27 mouse cellular contexts compared by ENCODE assay signal in the genomic region with DNA sequence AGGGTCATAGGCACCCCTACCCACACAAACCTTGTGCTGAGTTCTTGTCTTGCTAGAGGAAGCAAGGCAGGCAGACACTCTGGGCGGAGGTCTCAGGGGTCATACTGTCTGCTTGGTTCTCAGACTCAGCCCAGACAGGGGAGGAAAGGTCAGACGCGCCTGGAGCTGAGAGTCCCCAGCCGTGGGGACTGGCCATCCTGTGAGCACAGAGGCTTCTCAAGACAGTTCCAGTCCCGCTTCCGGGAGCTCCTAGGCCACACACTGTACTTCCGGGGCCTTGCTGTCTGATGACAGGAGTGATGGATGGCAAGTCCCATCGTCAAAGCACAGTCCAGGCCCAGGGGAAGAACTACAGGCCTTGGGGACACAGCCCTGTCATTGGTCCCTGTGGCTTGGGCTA. TPM values are rescaled to one million over a fixed set of nuclear protein-coding genes. Genes with fewer than 3 reads are reported as not detected.
DNase-seq lines count a peak whose midpoint lies in the region; ATAC-seq lines count a peak whose summit lies in the region.
"Had no signal": no experiment of that assay in that cellular context is flagged by ENCODE, and none has a peak within 500 bp of the region (broad histone marks: within the 10 kb centered on the region; RNA-seq: fewer than 3 reads in every experiment).

No protein-coding gene starts in this region.

- ATAC-seq in heart, embryonic 11.5 days (replicated peaks; ENCODE audit: insufficient number of reproducible peaks, low FRiP score, low TSS enrichment), result no peak
- no peak for ATAC-seq in kidney, embryonic 15.5 days (replicated peaks; ENCODE audit: low FRiP score)
- ATAC-seq: CD4-positive, CD25-positive, alpha-beta regulatory T cell, adult 4 months; forebrain, embryonic 14.5 days; forebrain, embryonic 16.5 days had no signal

- no peaks in the 10 kb centered on the region for H3K36me3 ChIP-seq in heart, embryonic 11.5 days (ENCODE audit: control insufficient read depth, insufficient read depth, low read length)
- H3K36me3 ChIP-seq in kidney, embryonic 15.5 days, result no peaks in the 10 kb centered on the region
- H3K36me3 ChIP-seq in limb, embryonic 10.5 days, result no peaks in the 10 kb centered on the region
- H3K36me3 ChIP-seq: embryonic facial prominence, embryonic 13.5 days; embryonic facial prominence, embryonic 15.5 days; forebrain, embryonic 10.5 days; forebrain, embryonic 12.5 days; G1E had no signal

- H3K4me3 ChIP-seq in heart, embryonic 11.5 days (ENCODE audit: low read depth, low read length), result no peak overlapping the region
- H3K4me3 ChIP-seq in kidney, embryonic 15.5 days (replicated peaks), result no peak overlapping the region
- H3K4me3 ChIP-seq in limb, embryonic 10.5 days, result no peak overlapping the region
- H3K4me3 ChIP-seq: embryonic facial prominence, embryonic 13.5 days; embryonic facial prominence, embryonic 15.5 days; erythroblast, embryonic 14.5 days; forebrain, embryonic 10.5 days; forebrain, embryonic 12.5 days had no signal

- no peak overlapping the region for H3K4me2 ChIP-seq in heart, embryonic 11.5 days
- no peak overlapping the region for H3K4me2 ChIP-seq in kidney, embryonic 15.5 days
- H3K4me2 ChIP-seq: embryonic facial prominence, embryonic 13.5 days; embryonic facial prominence, embryonic 15.5 days; forebrain, embryonic 12.5 days had no signal

- no peaks in the 10 kb centered on the region for H3K27me3 ChIP-seq in heart, embryonic 11.5 days (ENCODE audit: control insufficient read depth, insufficient read depth, low read length)
- H3K27me3 ChIP-seq in kidney, embryonic 15.5 days, result peaks cover 3% of the 10 kb centered on the region; the same call in 1 of the 2 replicates
- no peaks in the 10 kb centered on the region for H3K27me3 ChIP-seq in limb, embryonic 10.5 days (ENCODE audit: low read depth, poor library complexity, severe bottlenecking)
- H3K27me3 ChIP-seq: embryonic facial prominence, embryonic 15.5 days had no signal

- 56% methylated on average over 8 of the region's 8 CpGs for WGBS in heart, embryonic 11.5 days (ENCODE audit: insufficient replicate concordance)
- 55% methylated on average over 8 of the region's 8 CpGs for WGBS in kidney, embryonic 15.5 days
- WGBS in limb, embryonic 10.5 days, result 46% methylated on average over 8 of the region's 8 CpGs

- peaks cover 44% of the 10 kb centered on the region for H3K4me1 ChIP-seq in heart, embryonic 11.5 days (ENCODE audit: control insufficient read depth, insufficient read depth, low read length)
- peaks cover 91% of the 10 kb centered on the region for H3K4me1 ChIP-seq in kidney, embryonic 15.5 days
- H3K4me1 ChIP-seq in limb, embryonic 10.5 days, result peaks cover 94% of the 10 kb centered on the region

- H3K9me3 ChIP-seq in heart, embryonic 11.5 days (replicated peaks; ENCODE audit: control insufficient read depth, low read length), result no peaks in the 10 kb centered on the region
- no peaks in the 10 kb centered on the region for H3K9me3 ChIP-seq in kidney, embryonic 15.5 days (replicated peaks)
- H3K9me3 ChIP-seq in limb, embryonic 10.5 days (replicated peaks), result no peaks in the 10 kb centered on the region
- H3K9me3 ChIP-seq: embryonic facial prominence, embryonic 13.5 days; embryonic facial prominence, embryonic 15.5 days; forebrain, embryonic 10.5 days; forebrain, embryonic 12.5 days had no signal

- H3K9ac ChIP-seq in heart, embryonic 11.5 days (ENCODE audit: low read depth, low read length), result no peak overlapping the region
- no peak overlapping the region for H3K9ac ChIP-seq in kidney, embryonic 15.5 days
- H3K9ac ChIP-seq: embryonic facial prominence, embryonic 13.5 days; embryonic facial prominence, embryonic 15.5 days; forebrain, embryonic 12.5 days had no signal

- peak; percentile 93 for DNase-seq in heart, adult 11 months
- no peak for DNase-seq in heart, postnatal 4 days
- no peak for DNase-seq in heart, adult 18-20 months
- no peak for DNase-seq in kidney, postnatal 10 days
- DNase-seq in limb, embryonic 10.5 days (ENCODE audit: low spot score), result no peak
- no peak for DNase-seq in layer of hippocampus, adult 8-10 months (ENCODE audit: low spot score in 2 of 2)
- DNase-seq: adrenal gland, adult 2 months; adrenal gland, postnatal 10 days; adrenal gland, postnatal 36 days; B cell, adult 2 months; cerebellum, adult 11-12 months; cerebellum, adult 2 months; cerebellum, adult 9-10 months; cerebellum, postnatal 10 days; cerebellum, postnatal 25 days had no signal

- H3K27ac ChIP-seq in heart, embryonic 11.5 days (ENCODE audit: low read depth, low read length), result 0 out of 2 replicates have a peak overlapping the region, but pooled peaks have one; percentile 6
- H3K27ac ChIP-seq in kidney, embryonic 15.5 days, result 0 out of 2 replicates have a peak overlapping the region, but pooled peaks have one; percentile 4
- peak overlapping the region; percentile 37; the same call in 1 of the 2 replicates for H3K27ac ChIP-seq in limb, embryonic 10.5 days
- H3K27ac ChIP-seq: embryonic facial prominence, embryonic 13.5 days; embryonic facial prominence, embryonic 15.5 days; forebrain, embryonic 10.5 days; forebrain, embryonic 12.5 days had no signal

RNA-seq across cellular contexts. Expression of a gene that starts 44.8 kb away (rescaled TPM):
- under 1 TPM; 0.56 to 0.60 TPM for total RNA-seq in heart, postnatal 4 days (2021)
- 0.69 and 1.2 TPM in 2 replicates for polyA plus RNA-seq in heart, embryonic 11.5 days (2014; fragmentation: Nextera tagmentation; extraction: Ambion mirVana)
- under 1 TPM; 0.10 to 0.18 TPM for total RNA-seq in heart, adult 18-20 months (2021)
- polyA plus RNA-seq in kidney, embryonic 15.5 days (2015; fragmentation: Nextera tagmentation; extraction: Ambion mirVana), result 6.7 and 6.9 TPM in 2 replicates
- 0.13 and 0.15 TPM in 2 replicates for polyA plus RNA-seq in limb, embryonic 10.5 days (2016; fragmentation: Nextera tagmentation; extraction: Ambion mirVana)
- under 1 TPM in 3 of 4 experiments, not detected in 1; 0.16 to 0.18 (median 0.16) TPM for total RNA-seq in layer of hippocampus, adult 8-10 months (2022)
- total RNA-seq: G1E had no signal
- polyA plus RNA-seq: CD4-positive, CD25-positive, alpha-beta regulatory T cell, adult 4 months; cerebellum, adult 2 months; erythroblast, embryonic 14.5 days; G1E had no signal

RNA-seq across cellular contexts. Expression of a gene that starts 56.6 kb away (rescaled TPM):
- total RNA-seq in heart, postnatal 4 days (2021), result 1 to 10 TPM; 8.7 to 8.9 TPM
- polyA plus RNA-seq in heart, embryonic 11.5 days (2014; fragmentation: Nextera tagmentation; extraction: Ambion mirVana), result 12.7 and 14.1 TPM in 2 replicates
- total RNA-seq in heart, adult 18-20 months (2021), result 1 to 10 TPM; 1.7 to 1.9 TPM
- 40.8 and 42.3 TPM in 2 replicates for polyA plus RNA-seq in kidney, embryonic 15.5 days (2015; fragmentation: Nextera tagmentation; extraction: Ambion mirVana)
- polyA plus RNA-seq in limb, embryonic 10.5 days (2016; fragmentation: Nextera tagmentation; extraction: Ambion mirVana), result 2.3 and 3.3 TPM in 2 replicates
- 1 to 10 TPM; 1.0 to 2.3 (median 1.3) TPM for total RNA-seq in layer of hippocampus, adult 8-10 months (2022)
- total RNA-seq: CH12.LX, G1E had no signal
- polyA plus RNA-seq: CD4-positive, CD25-positive, alpha-beta regulatory T cell, adult 4 months; erythroblast, embryonic 14.5 days had no signal
